Mouse (Mus musculus) adrenal gland, adult 8-10 months (tissue): ENCODE data around the gene Itgb5. TPM values are rescaled to one million over a fixed set of nuclear protein-coding genes. Genes with fewer than 3 reads are reported as not detected.
A peak's percentile ranks its signal among the peaks of the same experiment; 100 is the strongest.

Experiments used
- DNase-seq: peaks from one replicate; pipeline ENCODE4 v3.0.0; 2022
- total RNA-seq, 4 experiments: library from RNA; stranded (reverse); gene quantifications; 2 replicates each; pipeline ENCODE4 v1.2.4; 2022

Itgb5 gene
- total RNA-seq, 4 experiments from 2014 or later, result 230 to 292 (median 261) TPM

DNA sequence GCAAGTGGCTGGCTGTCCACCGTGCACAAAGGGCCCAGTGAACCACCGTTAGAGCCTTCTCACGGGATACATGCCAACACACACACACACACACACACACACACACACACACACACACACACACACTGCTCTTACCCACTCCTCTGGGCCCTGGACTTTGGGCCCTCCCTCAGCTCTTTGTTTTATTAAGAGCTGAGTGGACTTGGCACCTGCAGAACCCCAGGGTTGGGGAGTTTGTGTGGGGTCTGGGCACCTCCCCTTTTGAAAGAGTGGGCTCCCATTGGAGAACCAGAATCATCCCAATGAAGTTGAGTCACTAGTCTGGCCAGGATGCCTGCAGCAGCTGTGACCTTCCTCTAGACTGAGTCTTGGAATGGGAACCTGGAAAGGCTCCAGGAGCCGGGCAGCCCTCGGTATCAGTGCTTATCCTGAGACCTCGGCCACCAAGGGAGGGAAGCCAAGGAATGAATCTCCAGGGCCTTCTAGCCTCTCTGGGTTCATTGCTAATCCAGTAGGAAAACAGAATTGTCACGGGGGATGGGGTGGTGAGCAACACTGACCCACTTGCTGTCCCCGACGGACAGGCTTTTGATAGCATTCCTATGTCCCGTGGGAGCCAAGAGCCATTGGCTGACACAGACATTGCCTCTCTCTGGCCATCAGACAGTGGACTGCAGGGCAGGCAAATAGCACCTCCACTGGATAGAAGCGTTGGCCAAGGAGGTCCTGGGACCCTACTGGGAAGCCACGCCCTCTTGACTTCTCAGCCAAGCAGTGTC, 87.2 kb downstream of the Itgb5 start:
- peak; percentile 91 for DNase-seq

DNA sequence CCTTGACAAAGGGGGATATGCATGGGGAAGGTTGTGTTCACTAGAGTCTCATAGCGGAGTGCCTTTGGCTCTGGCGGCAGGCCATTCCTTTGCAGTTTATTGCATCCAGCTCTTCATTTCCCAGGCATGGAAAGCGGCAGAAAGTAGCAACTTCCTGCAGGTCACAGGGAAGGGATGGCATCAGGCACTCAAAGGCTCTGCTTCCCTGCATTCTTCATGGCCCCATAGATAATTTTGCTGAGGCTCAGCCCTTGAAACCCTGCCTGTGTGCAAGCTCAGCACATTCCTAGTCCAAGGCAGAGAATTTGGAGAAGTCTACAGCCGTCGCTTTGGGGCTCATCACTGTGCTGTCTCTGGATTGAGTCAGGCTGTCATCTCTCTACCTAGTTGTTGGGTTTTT, 87.9 kb downstream of the Itgb5 start:
- DNase-seq, result no peak

DNA sequence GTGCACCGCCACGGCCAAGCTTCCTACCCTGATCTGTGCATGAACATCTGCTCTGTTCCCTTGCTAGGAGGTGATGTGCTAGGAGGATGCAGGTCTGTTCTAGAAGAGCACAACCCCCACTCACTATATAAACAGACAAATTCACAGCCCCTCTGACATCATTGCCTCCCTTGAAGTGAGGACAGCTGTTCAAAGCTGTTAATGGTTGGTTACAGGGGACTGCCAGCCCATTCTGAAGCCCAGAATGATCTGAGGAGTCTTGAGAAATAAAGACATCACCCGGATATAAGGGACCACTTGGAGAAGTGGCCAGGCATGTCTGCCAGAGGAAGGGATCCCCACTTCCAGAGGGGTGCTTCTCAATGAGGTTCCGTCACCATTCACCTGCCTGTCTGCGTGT, 88.5 kb downstream of the Itgb5 start:
- DNase-seq, result no peak

DNA sequence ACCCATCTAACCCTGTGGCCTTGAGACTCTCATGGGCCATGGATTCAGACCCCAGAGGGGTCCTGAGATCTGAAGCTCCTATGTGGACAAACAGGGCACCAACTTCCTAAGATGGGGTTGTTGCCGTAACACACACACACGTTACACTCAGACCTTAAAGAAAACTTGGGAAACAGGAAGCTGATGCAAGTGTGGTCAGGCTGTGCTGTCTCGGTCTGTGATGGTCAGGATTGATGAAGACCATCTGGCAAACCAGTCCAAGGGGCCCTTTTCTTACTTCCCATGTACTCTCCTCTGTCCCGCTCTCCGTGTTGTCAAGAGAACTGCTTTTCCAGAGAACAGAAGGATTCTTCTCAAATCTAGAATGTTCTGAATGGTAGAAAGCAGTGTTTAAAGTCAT, 92.0 kb downstream of the Itgb5 start:
- DNase-seq, result no peak

DNA sequence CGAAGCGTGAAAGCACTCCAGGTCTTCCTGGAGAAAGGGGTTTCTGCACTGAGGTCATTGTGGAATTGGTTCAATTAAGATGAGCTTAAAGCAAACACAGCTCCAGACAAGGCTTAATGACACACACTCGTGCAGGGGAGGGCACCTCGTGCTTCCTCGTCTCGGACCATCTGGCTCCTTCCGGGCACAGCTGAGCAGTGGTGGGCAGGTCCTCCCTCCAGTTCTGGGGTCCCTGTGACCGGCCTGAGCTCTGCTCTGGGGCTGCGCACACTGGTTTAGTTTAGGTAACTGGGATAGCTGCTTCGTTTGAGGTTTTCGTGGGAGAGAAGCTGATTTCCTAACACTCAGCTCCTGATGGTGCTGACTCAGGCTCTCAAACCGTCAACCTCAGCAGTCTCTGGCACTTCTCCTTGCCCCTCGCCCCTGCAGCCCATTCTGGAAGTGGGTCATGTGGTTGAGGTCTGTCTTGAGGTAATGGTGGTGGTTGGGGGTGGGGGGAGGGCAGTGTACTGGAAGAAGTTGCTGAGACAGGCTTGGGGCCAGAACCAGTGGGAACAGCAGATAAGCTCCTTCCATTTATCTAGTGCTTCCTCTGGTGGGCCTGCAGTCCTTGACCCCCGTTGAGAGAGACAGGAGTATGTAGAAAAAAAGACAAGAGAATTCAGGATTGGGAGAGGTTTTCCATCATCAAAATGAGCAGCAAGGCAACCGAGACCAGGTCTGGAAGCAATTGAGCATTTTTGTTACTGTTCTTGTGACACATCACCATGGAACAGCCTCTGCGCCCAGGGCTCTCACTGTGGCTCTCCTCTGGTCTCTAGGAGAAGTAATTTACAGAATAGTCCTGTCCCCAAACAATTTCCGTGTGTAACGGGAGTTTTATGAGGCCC, 92.9 kb downstream of the Itgb5 start:
- no peak for DNase-seq

DNA sequence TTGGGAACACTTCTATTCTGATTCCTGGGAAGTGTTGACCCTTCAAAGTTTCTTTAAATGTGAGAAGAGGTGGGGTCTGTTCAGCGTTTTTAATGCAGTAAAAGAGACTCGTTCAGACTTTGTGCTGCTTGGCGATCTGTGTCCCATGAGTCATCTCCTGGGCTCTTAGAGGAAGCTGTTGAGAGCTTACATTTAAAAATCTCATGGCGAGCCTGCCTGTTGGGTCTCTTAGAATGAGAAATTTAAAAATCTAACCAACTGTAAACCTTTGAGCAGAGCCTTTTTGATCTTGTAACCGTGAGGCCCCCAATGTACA, 93.5 kb downstream of the Itgb5 start:
- DNase-seq, result no peak

DNA sequence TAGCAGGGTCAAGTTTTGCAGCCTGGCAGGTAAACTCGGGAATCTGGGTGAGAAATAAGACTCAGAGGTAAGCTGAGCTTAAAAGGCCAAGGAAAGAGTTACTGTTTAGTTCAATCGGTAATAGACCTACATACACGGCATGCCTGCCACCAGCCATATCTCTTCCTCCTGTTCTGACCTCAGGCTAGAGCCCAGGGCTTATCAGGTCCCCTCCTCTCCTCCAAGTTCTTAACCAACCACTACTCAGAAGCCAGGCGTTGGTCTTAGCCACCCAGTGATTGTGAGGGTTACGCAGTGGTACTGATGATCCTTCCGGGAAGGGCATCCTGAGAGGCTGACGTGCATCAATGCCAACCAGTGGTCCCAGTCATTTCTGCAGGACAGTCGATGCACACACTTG, 94.3 kb downstream of the Itgb5 start:
- no peak for DNase-seq

DNA sequence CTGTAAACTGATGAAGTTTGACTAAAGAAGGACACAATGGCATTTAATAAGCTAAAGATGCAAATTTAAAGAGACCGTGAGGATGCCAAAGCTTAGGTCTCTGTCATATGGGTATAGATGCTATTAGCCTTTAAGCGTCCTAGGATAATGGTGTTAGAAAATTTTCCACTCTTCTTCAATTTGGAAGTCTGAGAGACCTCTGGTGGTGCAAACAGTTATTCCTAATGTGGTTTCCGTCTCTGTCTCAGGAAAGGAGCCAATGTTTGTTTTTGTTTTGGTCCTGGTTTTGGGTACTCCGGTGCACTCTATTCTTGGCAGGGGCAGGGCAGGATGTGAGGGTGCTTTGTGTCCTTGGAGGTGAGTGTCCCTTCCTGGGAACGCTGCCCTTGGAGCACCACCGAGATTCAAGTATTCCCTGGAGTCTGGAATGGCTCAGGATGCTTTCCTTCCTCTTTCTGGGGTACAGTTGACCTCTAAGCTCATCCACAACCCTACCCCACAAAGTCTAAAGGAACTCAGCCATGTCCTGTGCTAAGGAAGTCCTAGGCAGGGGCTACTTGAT, 97.9 kb downstream of the Itgb5 start:
- no peak for DNase-seq

DNA sequence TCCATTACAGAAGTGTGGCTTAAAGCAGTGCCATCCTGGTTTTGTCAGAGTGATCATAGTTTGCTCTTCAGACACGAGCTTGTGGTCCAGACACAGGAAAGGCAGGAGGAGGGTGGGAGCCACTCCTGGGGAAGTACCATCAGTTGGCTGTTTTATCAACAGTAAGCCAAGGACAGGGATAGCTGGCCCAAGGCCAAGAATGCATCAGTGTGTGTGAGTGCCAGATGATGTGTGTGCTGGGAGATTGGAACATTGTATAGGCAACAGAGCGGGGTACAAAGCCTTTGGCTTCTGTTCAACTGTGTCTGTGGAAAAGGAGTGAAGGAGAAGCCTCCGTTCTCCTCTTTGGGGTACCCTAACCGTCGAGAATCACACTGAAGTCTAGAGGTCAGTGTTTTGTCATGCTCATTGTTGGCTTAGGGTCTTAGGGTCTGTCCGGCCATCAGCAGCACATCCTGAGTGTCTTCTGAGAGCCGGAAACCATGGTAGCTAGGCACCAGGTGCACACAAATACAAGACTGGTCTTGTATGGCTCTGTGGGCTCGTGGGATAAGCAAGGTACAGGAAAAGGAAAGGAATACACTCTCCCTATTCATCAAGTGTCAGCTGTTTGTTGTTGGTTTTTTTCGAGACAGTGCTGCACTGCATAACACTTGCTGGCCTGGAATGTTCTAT, 99.5 kb downstream of the Itgb5 start:
- peak; percentile 73 for DNase-seq

DNA sequence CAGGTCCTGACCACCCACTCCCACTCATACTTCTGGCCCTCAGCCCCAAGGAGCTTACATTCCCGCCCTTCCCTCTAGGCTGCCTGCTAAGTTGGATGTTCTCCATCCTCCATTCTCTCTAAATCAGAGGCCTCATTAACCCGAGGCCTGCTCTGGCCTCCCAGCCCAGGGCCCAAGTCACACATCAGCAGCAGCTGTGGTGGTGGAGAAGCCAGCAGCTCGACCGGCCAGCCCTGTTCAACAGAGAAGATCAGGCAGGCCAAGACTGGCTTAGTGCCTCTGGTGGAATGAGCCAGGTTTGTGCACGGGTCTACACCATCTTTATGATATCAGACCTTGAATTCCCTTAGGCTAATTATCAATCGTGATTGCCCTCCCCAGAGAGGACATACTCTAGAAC, 101.3 kb downstream of the Itgb5 start:
- no peak for DNase-seq

DNA sequence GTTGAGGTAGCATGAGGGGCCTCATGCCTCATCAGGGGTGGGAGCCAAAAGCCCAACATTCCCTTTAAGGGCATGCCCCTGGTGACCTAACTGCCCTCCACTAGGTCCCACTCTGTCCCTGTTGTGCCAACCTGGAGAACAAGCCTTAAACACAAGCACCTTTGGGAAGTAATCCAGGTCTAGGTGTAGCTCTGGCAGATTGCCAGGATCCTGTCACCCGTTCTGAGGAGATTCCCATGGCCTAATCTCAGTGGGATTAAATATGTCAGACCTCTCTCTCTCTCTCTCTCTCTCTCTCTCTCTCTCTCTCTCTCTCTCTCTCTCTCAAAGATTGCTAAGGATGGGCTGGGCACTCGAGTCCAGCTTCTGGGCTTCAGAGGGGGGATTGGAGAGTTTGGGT, 102.2 kb downstream of the Itgb5 start:
- no peak for DNase-seq

DNA sequence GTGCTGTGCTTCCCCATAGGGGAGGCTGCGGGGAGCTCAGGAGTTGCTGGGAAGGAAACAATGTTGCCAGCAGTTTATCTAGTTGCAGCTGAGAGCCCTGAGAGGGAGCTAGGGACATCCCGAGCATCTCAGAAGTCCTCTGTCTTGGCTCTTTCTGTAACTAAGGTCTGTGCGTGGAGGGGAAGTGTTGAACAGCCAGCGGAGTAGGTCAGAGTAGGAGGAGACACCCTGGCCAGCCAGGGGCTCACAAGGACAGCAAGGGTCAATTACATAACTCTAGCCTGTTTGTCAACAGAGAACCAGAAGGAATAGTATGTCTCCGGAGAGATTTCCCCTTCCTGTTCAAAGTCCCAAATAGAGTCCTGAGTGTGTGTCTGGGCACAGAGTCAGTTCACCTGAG, 102.7 kb downstream of the Itgb5 start:
- peak; percentile 50 for DNase-seq

DNA sequence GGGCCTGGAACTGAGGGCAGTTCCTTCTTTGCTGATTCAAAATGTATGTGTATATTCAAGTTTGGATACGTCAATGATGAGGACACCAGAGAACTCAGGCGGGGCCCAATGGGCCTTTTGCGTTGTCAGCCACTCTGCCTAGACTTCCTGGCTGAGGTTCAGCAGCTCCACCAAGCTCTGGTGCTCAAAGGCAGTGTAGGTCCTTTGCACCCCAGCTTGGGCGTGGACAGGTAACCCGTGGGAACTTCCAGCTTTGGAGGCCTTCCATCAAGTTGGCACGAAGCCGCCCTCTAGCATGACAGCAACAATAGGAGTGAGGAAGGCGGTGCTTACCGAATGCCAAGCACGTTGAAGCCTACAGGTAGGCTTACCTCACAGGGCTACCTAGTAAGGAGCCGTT, 103.9 kb downstream of the Itgb5 start:
- DNase-seq, result no peak

DNA sequence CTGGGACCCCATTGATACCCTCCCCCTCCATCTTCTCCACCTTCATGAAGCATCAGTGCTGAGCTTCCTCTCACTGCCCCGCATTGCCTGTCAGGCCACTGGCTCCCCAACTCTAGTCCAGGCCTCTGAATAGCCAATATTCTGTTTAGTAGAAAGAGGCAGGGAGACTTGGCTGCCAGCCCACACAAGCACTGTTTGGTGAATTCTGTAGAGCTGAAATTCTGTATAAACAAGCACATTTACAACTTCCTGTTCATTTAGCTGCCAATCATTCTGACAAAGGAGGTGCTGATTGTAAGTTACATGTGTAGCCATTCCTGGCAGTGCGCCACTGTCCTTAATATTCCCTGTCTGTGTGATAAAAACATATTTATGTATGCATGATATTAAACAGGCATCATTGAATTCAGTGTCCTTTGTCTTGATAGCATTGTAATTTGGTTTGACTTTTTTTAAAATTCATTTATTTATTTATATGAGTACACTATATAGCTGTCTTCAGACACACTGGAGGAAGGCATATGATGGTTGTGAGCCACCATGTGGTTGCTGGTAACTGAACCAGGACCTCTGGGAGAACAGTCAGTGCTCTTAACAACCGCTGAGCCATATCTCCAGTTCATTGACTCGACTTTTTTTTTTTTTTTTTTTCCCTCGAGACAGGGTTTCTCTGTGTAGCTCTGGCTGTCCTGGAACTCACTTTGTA, 105.4 kb downstream of the Itgb5 start:
- no peak for DNase-seq

DNA sequence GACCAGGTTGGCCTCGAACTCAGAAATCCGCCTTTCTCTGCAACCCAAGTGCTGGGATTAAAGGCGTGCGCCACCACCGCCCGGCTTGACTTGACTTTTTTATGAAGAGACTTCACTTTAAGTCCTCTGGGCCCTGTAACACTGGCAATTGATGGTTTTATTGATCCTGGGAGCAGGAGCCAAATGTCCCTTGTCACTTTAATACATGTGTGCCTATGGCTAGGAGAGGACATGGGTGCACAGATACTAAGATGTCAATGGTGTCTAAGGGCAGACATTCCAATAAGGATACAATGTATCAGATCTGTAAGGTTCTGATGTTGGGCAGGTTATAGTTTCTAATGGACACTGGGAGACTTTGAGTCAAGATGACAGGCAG, 105.9 kb downstream of the Itgb5 start:
- no peak for DNase-seq

DNA sequence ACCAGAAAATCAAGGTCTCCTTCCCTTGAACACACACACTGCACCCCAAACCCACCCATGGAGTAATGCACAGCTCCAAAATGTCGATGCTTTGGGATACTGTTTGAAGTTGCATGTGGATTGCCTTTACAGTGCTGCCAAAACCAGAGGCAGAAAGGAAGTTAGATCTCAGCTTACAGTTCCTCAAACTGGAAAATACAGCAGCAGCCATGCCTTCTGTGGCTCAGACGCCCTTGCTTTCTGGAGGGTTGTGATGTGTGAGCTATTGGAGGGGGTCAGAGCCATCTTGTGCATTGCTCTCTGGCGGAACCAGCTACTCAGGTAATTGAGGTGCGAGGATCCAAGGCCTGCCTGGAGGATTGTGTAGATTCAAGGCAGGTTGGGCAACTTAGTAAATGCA, 107.4 kb downstream of the Itgb5 start:
- no peak for DNase-seq

DNA sequence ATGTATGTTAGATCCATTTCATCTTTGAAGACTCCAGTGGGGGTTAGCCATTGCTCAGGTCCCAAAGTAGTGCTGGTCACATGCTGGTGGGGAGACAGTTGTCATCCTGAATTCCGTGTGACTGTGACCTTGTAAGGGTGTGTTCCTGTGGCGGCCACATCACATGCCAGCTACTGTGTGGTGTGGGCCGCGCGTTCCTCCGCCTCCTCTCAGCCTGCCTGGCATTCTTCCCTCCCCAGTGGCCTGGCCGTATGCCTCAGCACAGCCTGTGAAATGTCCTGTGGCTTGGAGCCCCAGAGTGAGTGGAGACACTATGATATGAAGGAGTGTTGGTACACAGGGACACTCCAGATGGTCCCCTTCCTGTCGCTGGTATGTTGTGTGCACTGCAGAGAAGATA, 108.1 kb downstream of the Itgb5 start:
- DNase-seq, result peak; percentile 50

DNA sequence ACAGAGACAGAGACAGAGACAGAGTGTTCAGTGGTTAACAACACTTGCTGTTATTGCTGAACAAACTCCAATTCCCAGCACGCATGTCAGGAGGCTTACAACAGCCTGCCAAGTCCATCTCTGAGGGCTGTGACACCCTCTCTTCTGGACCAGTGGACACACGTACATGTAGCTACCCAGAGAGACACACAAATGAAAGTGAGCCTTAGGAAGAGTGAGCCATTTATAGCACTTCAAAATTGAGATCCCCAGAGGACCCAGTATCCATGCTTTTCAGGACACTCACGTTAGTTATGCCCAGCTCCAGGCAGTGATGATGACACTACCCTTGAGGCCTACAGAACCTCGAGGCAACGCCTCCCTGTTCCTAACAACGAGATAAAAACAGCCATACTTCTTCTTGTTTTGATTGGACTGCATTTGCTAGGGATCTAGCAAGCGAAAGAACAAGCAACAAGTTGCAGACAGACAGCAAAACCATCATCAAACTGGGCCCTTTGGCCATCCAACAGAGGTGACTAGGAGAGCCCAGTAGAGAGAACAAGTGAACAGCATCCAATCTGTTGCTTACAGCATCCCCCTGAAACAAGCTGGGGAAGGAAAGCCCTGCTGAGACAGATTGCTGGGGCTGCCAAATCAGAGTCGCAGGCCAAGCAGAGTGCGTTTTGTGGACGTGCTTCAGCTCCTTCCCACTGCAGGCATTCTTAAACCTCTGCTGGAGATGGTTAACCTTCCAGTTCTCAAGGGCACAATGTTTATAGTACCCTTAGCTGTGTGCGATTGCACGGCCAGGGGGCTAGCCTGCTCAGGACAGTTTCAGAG, 109.1 kb downstream of the Itgb5 start:
- DNase-seq, result no peak

DNA sequence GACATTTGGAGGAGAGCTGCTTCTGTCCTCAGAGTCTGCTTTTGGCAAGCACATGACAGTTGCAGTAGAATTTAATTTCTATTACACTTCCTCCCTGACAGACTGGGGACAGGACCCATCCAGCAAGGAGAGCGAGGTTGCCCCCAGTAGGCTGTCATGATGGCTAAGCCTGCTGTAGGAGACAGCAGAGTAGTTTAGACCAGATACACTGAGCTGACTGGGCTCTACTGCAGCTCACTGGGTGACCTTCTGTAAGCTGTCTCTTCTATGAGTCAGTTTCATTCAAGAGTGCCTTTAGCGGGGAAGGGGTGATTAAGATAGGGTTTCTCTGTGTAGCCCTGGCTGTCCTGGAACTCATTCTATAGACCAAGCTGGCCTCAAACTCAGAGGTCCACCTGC, 109.7 kb downstream of the Itgb5 start:
- DNase-seq, result no peak

DNA sequence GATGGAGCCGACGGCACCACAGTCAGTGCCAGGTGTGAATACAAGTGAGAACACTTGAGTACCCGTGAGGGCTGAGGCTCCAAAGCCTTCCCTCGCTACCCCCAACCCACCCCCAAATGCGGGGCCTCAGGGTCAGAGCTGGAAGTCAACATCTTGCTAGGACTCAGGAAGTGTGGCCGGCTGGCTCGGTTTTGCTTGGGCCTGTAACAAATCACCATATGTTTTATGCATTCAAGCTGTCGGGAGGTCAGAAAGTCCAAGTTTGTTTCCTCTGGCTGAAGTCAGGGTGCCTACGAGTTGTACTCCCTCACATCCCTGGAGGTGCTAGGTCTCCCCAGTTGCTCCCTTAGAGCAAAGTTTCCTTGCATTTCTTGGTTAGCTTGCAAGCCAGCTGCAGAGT, 110.2 kb downstream of the Itgb5 start:
- no peak for DNase-seq

DNA sequence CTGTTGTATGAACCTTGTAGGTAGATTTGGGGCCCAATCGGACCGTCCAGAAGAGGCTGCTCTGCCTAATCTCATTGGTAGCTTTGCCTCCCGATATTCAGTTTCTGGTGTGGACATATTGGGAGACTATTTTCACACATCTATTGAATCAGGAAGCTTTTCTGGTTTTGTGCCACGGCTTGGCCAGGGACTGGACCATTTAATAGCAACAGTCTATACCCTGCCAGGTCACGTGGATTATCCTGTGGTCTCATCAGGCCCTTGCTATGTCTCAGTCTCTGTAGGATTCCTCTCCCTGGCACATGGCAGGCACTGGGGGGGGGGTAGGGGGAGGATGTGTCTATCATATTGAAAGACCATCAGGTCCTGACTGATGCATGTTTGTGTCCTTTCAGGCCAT, 110.6 kb downstream of the Itgb5 start:
- no peak for DNase-seq
